Mouse (Mus musculus): ENCODE results near the gene Trim63. TPM values are rescaled to one million over a fixed set of nuclear protein-coding genes. Genes with fewer than 3 reads are reported as not detected.

Trim63 gene
- polyA plus RNA-seq, 1 experiment: 7.4 TPM

- no peak for DNase-seq
- H3K27me3 ChIP-seq (replicated peaks; ENCODE audit: control insufficient read depth, insufficient read depth, low read length): no peaks in the 10 kb centered on the region
- H3K36me3 ChIP-seq (ENCODE audit: control insufficient read depth, insufficient read depth, low read length): no peaks in the 10 kb centered on the region
- TF ChIP-seq CTCF (conservative IDR thresholded peaks at IDR 0.05; ENCODE audit: insufficient read depth, insufficient read length, low read depth, low read length) (no peak), POLR2A (IDR thresholded peaks at IDR 0.05; ENCODE audit: low read depth, low read length) (no peak)
- no peak overlapping the region for H3K4me3 ChIP-seq (ENCODE audit: insufficient read depth, low read depth, low read length)
- H3K27ac ChIP-seq (ENCODE audit: insufficient read depth, low read depth, low read length): no peak overlapping the region
- H3K4me1 ChIP-seq (ENCODE audit: control insufficient read depth, insufficient read depth, low read length): peaks cover 7% of the 10 kb centered on the region; the same call in 1 of the 2 replicates
- WGBS: 65% methylated on average over 4 of the region's 4 CpGs
Measured at GRCm38 (mm10) chr4:134299498-134299810, 15.5 kb upstream of the Trim63 start.

- Histone ChIP-seq H3K4me1 (ENCODE audit: control insufficient read depth, insufficient read depth, low read length) (peaks cover 7% of the 10 kb centered on the region; the same call in 1 of the 2 replicates), H3K4me3 (ENCODE audit: insufficient read depth, low read depth, low read length) (no peak overlapping the region), H3K27ac (ENCODE audit: insufficient read depth, low read depth, low read length) (no peak overlapping the region), H3K36me3 (ENCODE audit: control insufficient read depth, insufficient read depth, low read length) (no peaks in the 10 kb centered on the region), H3K27me3 (replicated peaks; ENCODE audit: control insufficient read depth, insufficient read depth, low read length) (no peaks in the 10 kb centered on the region)
- DNase-seq: no peak
- TF ChIP-seq CTCF (conservative IDR thresholded peaks at IDR 0.05; ENCODE audit: insufficient read depth, insufficient read length, low read depth, low read length) (no peak), POLR2A (IDR thresholded peaks at IDR 0.05; ENCODE audit: low read depth, low read length) (no peak)
- 73% methylated on average over 9 of the region's 9 CpGs for WGBS
Measured at GRCm38 (mm10) chr4:134300316-134300715, 14.6 kb upstream of the Trim63 start.

DNA sequence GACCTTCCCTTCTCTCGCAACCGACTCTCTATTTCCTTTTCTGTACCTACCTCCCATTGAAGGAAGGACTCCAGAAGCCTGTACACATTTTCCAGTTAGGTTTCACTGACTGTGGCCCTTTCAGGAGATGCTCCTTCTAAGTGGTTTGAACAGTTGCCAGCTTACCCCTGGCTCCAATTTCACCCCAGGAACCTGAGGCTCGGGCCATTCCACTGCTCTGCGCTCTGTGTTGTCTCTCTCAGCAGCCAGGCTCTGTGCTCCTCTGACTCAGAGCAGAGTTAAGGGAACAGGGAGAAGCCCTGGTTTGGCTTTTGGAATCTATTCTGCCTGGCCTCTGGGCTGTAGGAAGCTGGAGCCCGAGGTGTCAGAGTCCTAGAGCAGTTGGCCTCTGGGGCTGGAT lies 12.8 kb upstream of the Trim63 start:
- no peak for TF ChIP-seq POLR2A (IDR thresholded peaks at IDR 0.05; ENCODE audit: low read depth, low read length)
- TF ChIP-seq CTCF (conservative IDR thresholded peaks at IDR 0.05; ENCODE audit: insufficient read depth, insufficient read length, low read depth, low read length): no peak
- no peak overlapping the region for H3K27ac ChIP-seq (ENCODE audit: insufficient read depth, low read depth, low read length)
- no peak overlapping the region for H3K4me3 ChIP-seq (ENCODE audit: insufficient read depth, low read depth, low read length)
- H3K4me1 ChIP-seq (ENCODE audit: control insufficient read depth, insufficient read depth, low read length): peaks cover 8% of the 10 kb centered on the region; the same call in 1 of the 2 replicates
- WGBS: 78% methylated on average over 5 of the region's 5 CpGs
- no peak for DNase-seq
- H3K36me3 ChIP-seq (ENCODE audit: control insufficient read depth, insufficient read depth, low read length): no peaks in the 10 kb centered on the region
- H3K27me3 ChIP-seq (replicated peaks; ENCODE audit: control insufficient read depth, insufficient read depth, low read length): no peaks in the 10 kb centered on the region

- WGBS: 66% methylated on average over 2 of the region's 2 CpGs
- H3K4me3 ChIP-seq (ENCODE audit: insufficient read depth, low read depth, low read length): no peak overlapping the region
- no peak overlapping the region for H3K27ac ChIP-seq (ENCODE audit: insufficient read depth, low read depth, low read length)
- TF ChIP-seq CTCF (conservative IDR thresholded peaks at IDR 0.05; ENCODE audit: insufficient read depth, insufficient read length, low read depth, low read length) (no peak), POLR2A (IDR thresholded peaks at IDR 0.05; ENCODE audit: low read depth, low read length) (no peak)
- no peaks in the 10 kb centered on the region for H3K27me3 ChIP-seq (replicated peaks; ENCODE audit: control insufficient read depth, insufficient read depth, low read length)
- peaks cover 3% of the 10 kb centered on the region; the same call in 1 of the 2 replicates for H3K4me1 ChIP-seq (ENCODE audit: control insufficient read depth, insufficient read depth, low read length)
- DNase-seq: no peak
- no peaks in the 10 kb centered on the region for H3K36me3 ChIP-seq (ENCODE audit: control insufficient read depth, insufficient read depth, low read length)
Measured at GRCm38 (mm10) chr4:134306963-134307362, 8.0 kb upstream of the Trim63 start.

- peak; percentile 80 for DNase-seq
- TF ChIP-seq POLR2A (IDR thresholded peaks at IDR 0.05; ENCODE audit: low read depth, low read length) (no peak), CTCF (conservative IDR thresholded peaks at IDR 0.05; ENCODE audit: insufficient read depth, insufficient read length, low read depth, low read length) (peak; percentile 57)
- Histone ChIP-seq H3K27ac (ENCODE audit: insufficient read depth, low read depth, low read length) (no peak overlapping the region), H3K4me1 (ENCODE audit: control insufficient read depth, insufficient read depth, low read length) (peaks cover 3% of the 10 kb centered on the region; the same call in 1 of the 2 replicates), H3K4me3 (ENCODE audit: insufficient read depth, low read depth, low read length) (no peak overlapping the region), H3K36me3 (ENCODE audit: control insufficient read depth, insufficient read depth, low read length) (no peaks in the 10 kb centered on the region), H3K27me3 (replicated peaks; ENCODE audit: control insufficient read depth, insufficient read depth, low read length) (no peaks in the 10 kb centered on the region)
- 4% methylated on average over 12 of the region's 12 CpGs for WGBS
Measured at GRCm38 (mm10) chr4:134307367-134308072, 7.4 kb upstream of the Trim63 start.

- Histone ChIP-seq H3K27ac (ENCODE audit: insufficient read depth, low read depth, low read length) (no peak overlapping the region), H3K27me3 (replicated peaks; ENCODE audit: control insufficient read depth, insufficient read depth, low read length) (no peaks in the 10 kb centered on the region), H3K4me1 (ENCODE audit: control insufficient read depth, insufficient read depth, low read length) (peaks cover 3% of the 10 kb centered on the region; the same call in 1 of the 2 replicates), H3K36me3 (ENCODE audit: control insufficient read depth, insufficient read depth, low read length) (no peaks in the 10 kb centered on the region), H3K4me3 (ENCODE audit: insufficient read depth, low read depth, low read length) (no peak overlapping the region)
- TF ChIP-seq CTCF (conservative IDR thresholded peaks at IDR 0.05; ENCODE audit: insufficient read depth, insufficient read length, low read depth, low read length): no peak
- no peak for TF ChIP-seq POLR2A (IDR thresholded peaks at IDR 0.05; ENCODE audit: low read depth, low read length)
- DNase-seq: peak; percentile 85
- 56% methylated on average over 7 of the region's 7 CpGs for WGBS
Measured at GRCm38 (mm10) chr4:134310106-134310505, 4.8 kb upstream of the Trim63 start.

GRCm38 (mm10) chr4:134310656-134311055 lies 4.3 kb upstream of the Trim63 start:
- 86% methylated on average over 9 of the region's 9 CpGs for WGBS
- TF ChIP-seq CTCF (conservative IDR thresholded peaks at IDR 0.05; ENCODE audit: insufficient read depth, insufficient read length, low read depth, low read length) (no peak), POLR2A (IDR thresholded peaks at IDR 0.05; ENCODE audit: low read depth, low read length) (no peak)
- no peaks in the 10 kb centered on the region for H3K27me3 ChIP-seq (replicated peaks; ENCODE audit: control insufficient read depth, insufficient read depth, low read length)
- H3K36me3 ChIP-seq (ENCODE audit: control insufficient read depth, insufficient read depth, low read length): no peaks in the 10 kb centered on the region
- H3K4me3 ChIP-seq (ENCODE audit: insufficient read depth, low read depth, low read length): no peak overlapping the region
- H3K27ac ChIP-seq (ENCODE audit: insufficient read depth, low read depth, low read length): no peak overlapping the region
- H3K4me1 ChIP-seq (ENCODE audit: control insufficient read depth, insufficient read depth, low read length): peaks cover 3% of the 10 kb centered on the region; the same call in 1 of the 2 replicates
- no peak for DNase-seq

Measured in kidney, adult 2 months (tissue).